Comparison of ENCODE assay signal across 13 mouse cellular contexts in the genomic region with DNA sequence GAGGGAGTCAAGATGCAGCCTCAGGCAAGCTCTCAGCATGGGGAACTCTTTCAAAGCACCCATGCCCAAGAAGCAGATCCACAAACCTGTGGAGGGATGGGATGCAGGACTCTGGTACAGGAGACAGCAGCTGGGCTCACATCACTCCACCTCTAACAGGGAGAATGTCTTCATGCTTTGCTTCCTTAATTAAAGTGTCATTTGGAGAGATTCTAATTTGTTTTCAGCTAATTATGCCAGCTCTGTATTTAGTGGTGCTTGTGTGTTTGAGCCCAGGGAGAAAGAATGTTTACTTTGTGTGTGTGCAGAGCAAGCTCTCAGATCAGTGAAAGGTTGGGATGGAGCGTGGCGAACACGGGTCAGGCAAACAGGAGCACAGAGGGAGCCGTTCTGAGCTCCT. TPM values are rescaled to one million over a fixed set of nuclear protein-coding genes. Genes with fewer than 3 reads are reported as not detected.
DNase-seq lines count a peak whose midpoint lies in the region; ATAC-seq and TF ChIP-seq lines count a peak whose summit lies in the region.
"Had no signal": no experiment of that assay in that cellular context is flagged by ENCODE, and none has a peak within 500 bp of the region (broad histone marks: within the 10 kb centered on the region; RNA-seq: fewer than 3 reads in every experiment).

No protein-coding gene starts in this region.

- H3K9me3 ChIP-seq in embryonic facial prominence, embryonic 11.5 days (replicated peaks; ENCODE audit: control insufficient read depth, low read length): no peaks in the 10 kb centered on the region
- no peaks in the 10 kb centered on the region for H3K9me3 ChIP-seq in forebrain, embryonic 11.5 days (ENCODE audit: control insufficient read depth, low read length)
- H3K9me3 ChIP-seq in hindbrain, embryonic 14.5 days (ENCODE audit: control insufficient read depth, low read length): no peaks in the 10 kb centered on the region
- H3K9me3 ChIP-seq in midbrain, embryonic 15.5 days: no peaks in the 10 kb centered on the region
- H3K9me3 ChIP-seq: heart, embryonic 10.5 days had no signal

- peak overlapping the region; percentile 48; the same call in 1 of the 2 replicates for H3K27ac ChIP-seq in embryonic facial prominence, embryonic 11.5 days (replicated peaks; ENCODE audit: low read depth, low read length)
- peak overlapping the region; percentile 89 for H3K27ac ChIP-seq in forebrain, embryonic 11.5 days (ENCODE audit: low read depth, low read length)
- peak overlapping the region; percentile 63 for H3K27ac ChIP-seq in hindbrain, embryonic 14.5 days
- H3K27ac ChIP-seq in midbrain, embryonic 15.5 days: peak overlapping the region; percentile 73
- no peak overlapping the region for H3K27ac ChIP-seq in heart, adult 2 months
- H3K27ac ChIP-seq: heart, embryonic 10.5 days had no signal

- 49% methylated on average over 4 of the region's 4 CpGs for WGBS in embryonic facial prominence, embryonic 11.5 days
- WGBS in forebrain, embryonic 11.5 days: 33% methylated on average over 4 of the region's 4 CpGs
- WGBS in hindbrain, embryonic 14.5 days: 45% methylated on average over 4 of the region's 4 CpGs
- 47% methylated on average over 4 of the region's 4 CpGs for WGBS in midbrain, embryonic 15.5 days
- WGBS in heart, adult 2 months: 87% methylated on average over 4 of the region's 4 CpGs

- no peak for ATAC-seq in embryonic facial prominence, embryonic 11.5 days (replicated peaks; ENCODE audit: insufficient number of reproducible peaks, low FRiP score, low TSS enrichment, low read depth)
- no peak for ATAC-seq in forebrain, embryonic 11.5 days (replicated peaks; ENCODE audit: low FRiP score)
- no peak for ATAC-seq in hindbrain, embryonic 14.5 days (ENCODE audit: low FRiP score)
- no peak for ATAC-seq in midbrain, embryonic 15.5 days (replicated peaks)
- no peak for ATAC-seq in megakaryocyte, adult 5-6 weeks (ENCODE audit: poor library complexity, severe bottlenecking)
- ATAC-seq: CD4-positive, CD25-positive, alpha-beta regulatory T cell, adult 4 months had no signal

- peaks cover 7% of the 10 kb centered on the region for H3K4me1 ChIP-seq in embryonic facial prominence, embryonic 11.5 days (ENCODE audit: control insufficient read depth, insufficient read depth, low read length)
- peaks cover 49% of the 10 kb centered on the region for H3K4me1 ChIP-seq in forebrain, embryonic 11.5 days (replicated peaks; ENCODE audit: control insufficient read depth, insufficient read depth, low read length)
- peaks cover 64% of the 10 kb centered on the region for H3K4me1 ChIP-seq in hindbrain, embryonic 14.5 days (replicated peaks; ENCODE audit: control insufficient read depth, insufficient read depth, low read length)
- H3K4me1 ChIP-seq in midbrain, embryonic 15.5 days: peaks cover 86% of the 10 kb centered on the region
- peaks cover 4% of the 10 kb centered on the region for H3K4me1 ChIP-seq in heart, adult 2 months (ENCODE audit: control insufficient read depth, insufficient read depth, low read length)

- no peaks in the 10 kb centered on the region for H3K79me2 ChIP-seq in heart, adult 2 months (replicated peaks; ENCODE audit: control insufficient read depth, insufficient read depth, low read length)

- H3K9ac ChIP-seq in embryonic facial prominence, embryonic 11.5 days (replicated peaks; ENCODE audit: low read length): no peak overlapping the region
- peak overlapping the region; percentile 21; the same call in 1 of the 2 replicates for H3K9ac ChIP-seq in forebrain, embryonic 11.5 days (ENCODE audit: low read length)
- no peak overlapping the region for H3K9ac ChIP-seq in hindbrain, embryonic 14.5 days
- no peak overlapping the region for H3K9ac ChIP-seq in midbrain, embryonic 15.5 days
- no peak overlapping the region for H3K9ac ChIP-seq in heart, adult 2 months (ENCODE audit: low read depth, low read length)

- TF ChIP-seq CTCF in heart, adult 2 months (IDR thresholded peaks at IDR 0.05): no peak

- H3K36me3 ChIP-seq in embryonic facial prominence, embryonic 11.5 days (replicated peaks; ENCODE audit: control insufficient read depth, insufficient read depth, low read depth, low read length): no peaks in the 10 kb centered on the region
- H3K36me3 ChIP-seq in forebrain, embryonic 11.5 days (ENCODE audit: control insufficient read depth, insufficient read depth, low read length): no peaks in the 10 kb centered on the region
- peaks cover 7% of the 10 kb centered on the region; the same call in 1 of the 2 replicates for H3K36me3 ChIP-seq in hindbrain, embryonic 14.5 days (replicated peaks; ENCODE audit: control insufficient read depth, insufficient read depth)
- H3K36me3 ChIP-seq in midbrain, embryonic 15.5 days (replicated peaks): no peaks in the 10 kb centered on the region
- H3K36me3 ChIP-seq in heart, adult 2 months (ENCODE audit: control insufficient read depth, insufficient read depth, low read length): no peaks in the 10 kb centered on the region

- TF ChIP-seq POLR2A in heart, adult 2 months (IDR thresholded peaks at IDR 0.05; ENCODE audit: insufficient read depth, low read depth, low read length): no peak

- intact Hi-C loops in heart, adult 2 months (cut with DNase I): no loop called here

- TF ChIP-seq EP300 in heart, adult 2 months (IDR thresholded peaks at IDR 0.05; ENCODE audit: insufficient read depth, low read depth, low read length): no peak

- no peaks in the 10 kb centered on the region for H3K27me3 ChIP-seq in embryonic facial prominence, embryonic 11.5 days (ENCODE audit: control insufficient read depth, insufficient read depth, low read length)
- H3K27me3 ChIP-seq in forebrain, embryonic 11.5 days (ENCODE audit: control insufficient read depth, insufficient read depth, low read length): peaks cover 3% of the 10 kb centered on the region; the same call in 1 of the 2 replicates
- H3K27me3 ChIP-seq in hindbrain, embryonic 14.5 days (ENCODE audit: control insufficient read depth, insufficient read depth, low read length): no peaks in the 10 kb centered on the region
- no peaks in the 10 kb centered on the region for H3K27me3 ChIP-seq in midbrain, embryonic 15.5 days (replicated peaks)
- H3K27me3 ChIP-seq in heart, adult 2 months (ENCODE audit: control insufficient read depth, insufficient read depth, low read length): no peaks in the 10 kb centered on the region

- H3K4me2 ChIP-seq in embryonic facial prominence, embryonic 11.5 days (ENCODE audit: low read depth, low read length): no peak overlapping the region
- H3K4me2 ChIP-seq in forebrain, embryonic 11.5 days (ENCODE audit: low read depth, low read length, severe bottlenecking): no peak overlapping the region
- H3K4me2 ChIP-seq in hindbrain, embryonic 14.5 days (replicated peaks): no peak overlapping the region
- H3K4me2 ChIP-seq in midbrain, embryonic 15.5 days: no peak overlapping the region
- H3K4me2 ChIP-seq: liver, embryonic 11.5 days had no signal

- DNase-seq in embryonic facial prominence, embryonic 11.5 days (ENCODE audit: low spot score): no peak
- DNase-seq in forebrain, embryonic 11.5 days (ENCODE audit: low spot score): no peak
- DNase-seq in hindbrain, embryonic 14.5 days (ENCODE audit: low spot score): no peak
- DNase-seq in heart, adult 2 months: no peak
- no peak for DNase-seq in frontal cortex, adult 2 months (ENCODE audit: extremely low spot score in 1 of 2, low spot score in 1 of 2)
- DNase-seq: gastrocnemius, postnatal 10 days; right cerebral cortex, postnatal 25 days had no signal

- H3K4me3 ChIP-seq in embryonic facial prominence, embryonic 11.5 days (ENCODE audit: low read depth, low read length): no peak overlapping the region
- no peak overlapping the region for H3K4me3 ChIP-seq in forebrain, embryonic 11.5 days (ENCODE audit: low read depth, low read length)
- no peak overlapping the region for H3K4me3 ChIP-seq in hindbrain, embryonic 14.5 days (replicated peaks; ENCODE audit: low read length)
- H3K4me3 ChIP-seq in midbrain, embryonic 15.5 days: no peak overlapping the region
- H3K4me3 ChIP-seq in heart, adult 2 months: no peak overlapping the region
- H3K4me3 ChIP-seq: heart, embryonic 10.5 days had no signal

RNA-seq across cellular contexts. Expression of gene Nnat, which starts 17.5 kb away (rescaled TPM):
- 1,482 and 1,542 TPM in 2 replicates for polyA plus RNA-seq in embryonic facial prominence, embryonic 11.5 days (2014; fragmentation: Nextera tagmentation; extraction: Ambion mirVana)
- polyA plus RNA-seq in forebrain, embryonic 11.5 days (2014; fragmentation: Nextera tagmentation; extraction: Ambion mirVana): 2,785 and 3,035 TPM in 2 replicates
- 4,569 and 4,588 TPM in 2 replicates for polyA plus RNA-seq in hindbrain, embryonic 14.5 days (2014; fragmentation: Nextera tagmentation; extraction: Ambion mirVana)
- polyA plus RNA-seq in midbrain, embryonic 15.5 days (2015; fragmentation: Nextera tagmentation; extraction: Ambion mirVana): 10,539 and 10,900 TPM in 2 replicates
- total RNA-seq in heart, adult 2 months (2021): under 1 TPM; 0.29 to 0.39 TPM
- 6.0 TPM in 2 replicates for polyA plus RNA-seq in heart, adult 2 months (2012; rRNA removed)
- not detected in 2 replicates for total RNA-seq in megakaryocyte, adult 5-6 weeks (2015)
- total RNA-seq in megakaryocyte, adult 5-6 weeks (2017): not detected in 2 replicates
- polyA plus RNA-seq in frontal cortex, adult 2 months (2012; rRNA removed): 370 and 428 TPM in 2 replicates
- total RNA-seq: hematopoietic stem cell, adult 5-6 weeks had no signal

RNA-seq across cellular contexts. Expression of gene Blcap, which starts 28.7 kb away (rescaled TPM):
- 90.2 and 97.9 TPM in 2 replicates for polyA plus RNA-seq in embryonic facial prominence, embryonic 11.5 days (2014; fragmentation: Nextera tagmentation; extraction: Ambion mirVana)
- 111 and 123 TPM in 2 replicates for polyA plus RNA-seq in forebrain, embryonic 11.5 days (2014; fragmentation: Nextera tagmentation; extraction: Ambion mirVana)
- 285 and 323 TPM in 2 replicates for polyA plus RNA-seq in hindbrain, embryonic 14.5 days (2014; fragmentation: Nextera tagmentation; extraction: Ambion mirVana)
- polyA plus RNA-seq in midbrain, embryonic 15.5 days (2015; fragmentation: Nextera tagmentation; extraction: Ambion mirVana): 332 and 336 TPM in 2 replicates
- 10 to 100 TPM; 54.3 to 55.6 TPM for total RNA-seq in heart, adult 2 months (2021)
- 62.4 and 93.3 TPM in 2 replicates for polyA plus RNA-seq in heart, adult 2 months (2012; rRNA removed)
- total RNA-seq in megakaryocyte, adult 5-6 weeks (2015): 10.2 and 13.5 TPM in 2 replicates
- 7.8 and 19.2 TPM in 2 replicates for total RNA-seq in megakaryocyte, adult 5-6 weeks (2017)
- polyA plus RNA-seq in frontal cortex, adult 2 months (2012; rRNA removed): 107 and 113 TPM in 2 replicates

Comparison
In these comparisons a context has a peak if more than half of its experiments do, and no peak if none do; other contexts are left out.
1. RNA of gene Nnat, which starts 17.5 kb away (polyA plus RNA-seq): 10,539 to 10,900 TPM in midbrain, embryonic 15.5 days, 4,569 to 4,588 TPM in hindbrain, embryonic 14.5 days, 2,785 to 3,035 TPM in forebrain, embryonic 11.5 days, 1,482 to 1,542 TPM in embryonic facial prominence, embryonic 11.5 days and 370 to 428 TPM in frontal cortex, adult 2 months; 6.0 TPM in heart, adult 2 months; every median in the first group is over 10 times any median in the second.